Mouse (Mus musculus): Measurements from ENCODE around the gene Actl6b.

Gene Actl6b

GRCm38 (mm10) chr5:137553411-137553837, at the start of gene Actl6b:
Gene Actl6b, plus strand, starts transcription at chr5:137553517.
- no peak for DNase-seq (ENCODE audit: low read depth, low spot score)

- DNase-seq (ENCODE audit: low read depth, low spot score) = no peak
Observed at GRCm38 (mm10) chr5:137504041-137504440, 49.3 kb upstream of the Actl6b start.

- DNase-seq (ENCODE audit: low read depth, low spot score) = peak; percentile 37
Observed at GRCm38 (mm10) chr5:137510014-137510501, 43.3 kb upstream of the Actl6b start.

GRCm38 (mm10) chr5:137510573-137511390, 42.5 kb upstream of the Actl6b start:
- no peak for DNase-seq (ENCODE audit: low read depth, low spot score)

- DNase-seq (ENCODE audit: low read depth, low spot score) = no peak
Observed at GRCm38 (mm10) chr5:137511706-137512105, 41.6 kb upstream of the Actl6b start.

GRCm38 (mm10) chr5:137512847-137513794, 40.2 kb upstream of the Actl6b start:
- DNase-seq (ENCODE audit: low read depth, low spot score) = no peak

- no peak for DNase-seq (ENCODE audit: low read depth, low spot score)
Observed at GRCm38 (mm10) chr5:137513951-137514721, 39.2 kb upstream of the Actl6b start.

- no peak for DNase-seq (ENCODE audit: low read depth, low spot score)
Observed at GRCm38 (mm10) chr5:137514811-137515210, 38.5 kb upstream of the Actl6b start.

GRCm38 (mm10) chr5:137518436-137518835, 34.9 kb upstream of the Actl6b start, which contains the start of gene Gigyf1:
Gene Gigyf1, plus strand, starts transcription at chr5:137518548.
- no peak for DNase-seq (ENCODE audit: low read depth, low spot score)

GRCm38 (mm10) chr5:137519691-137520550, 33.4 kb upstream of the Actl6b start:
- no peak for DNase-seq (ENCODE audit: low read depth, low spot score)

GRCm38 (mm10) chr5:137521861-137522260, 31.5 kb upstream of the Actl6b start:
- DNase-seq (ENCODE audit: low read depth, low spot score) = no peak

- no peak for DNase-seq (ENCODE audit: low read depth, low spot score)
Observed at GRCm38 (mm10) chr5:137522711-137523110, 30.6 kb upstream of the Actl6b start.

GRCm38 (mm10) chr5:137523396-137524250, 29.7 kb upstream of the Actl6b start:
- DNase-seq (ENCODE audit: low read depth, low spot score) = no peak

- DNase-seq (ENCODE audit: low read depth, low spot score) = no peak
Observed at GRCm38 (mm10) chr5:137524251-137524515, 29.1 kb upstream of the Actl6b start.

- no peak for DNase-seq (ENCODE audit: low read depth, low spot score)
Observed at GRCm38 (mm10) chr5:137524671-137525070, 28.6 kb upstream of the Actl6b start.

- DNase-seq (ENCODE audit: low read depth, low spot score) = no peak
Observed at GRCm38 (mm10) chr5:137525511-137525910, 27.8 kb upstream of the Actl6b start.

- DNase-seq (ENCODE audit: low read depth, low spot score) = no peak
Observed at GRCm38 (mm10) chr5:137526192-137526936, 27.0 kb upstream of the Actl6b start.

- no peak for DNase-seq (ENCODE audit: low read depth, low spot score)
Observed at GRCm38 (mm10) chr5:137527413-137527812, 25.9 kb upstream of the Actl6b start.
